Mouse (Mus musculus) cerebellum, adult 2 months (tissue): ENCODE measurements at regions not wholly inside any gene's neighbourhood (a gene's known extent, or its start where the extent isn't known, plus 50 kb on each side); places are given as distances from the start of the nearest gene placed in this dataset.

Experiments used
- DNase-seq, 2 experiments: peaks; one replicate each; pipeline ENCODE4 v3.0.0; 2021
- H3K27ac ChIP-seq: fragments of 200-500 bp; 2 replicates; pipeline ENCODE4 v1.5.1; 2012; ENCODE audit warnings: low read length, control low read depth, inconsistent platforms; ENCODE audit not compliant: insufficient read depth
- H3K27me3 ChIP-seq: fragments of 200-500 bp; 2 replicates; pipeline ENCODE4 v1.6.1; 2012; ENCODE audit warnings: inconsistent platforms, mild to moderate bottlenecking, low read length, moderate library complexity; ENCODE audit not compliant: control insufficient read depth, insufficient read depth
- H3K4me1 ChIP-seq: fragments of 200-500 bp; 2 replicates; pipeline ENCODE4 v1.6.1; 2011; ENCODE audit warnings: low read length; ENCODE audit not compliant: control insufficient read depth, insufficient read depth
- H3K4me3 ChIP-seq: fragments of 200-500 bp; replicated peaks from 2 replicates; pipeline ENCODE3; 2011; ENCODE audit warnings: mild to moderate bottlenecking, low read depth, low read length, control low read depth; ENCODE audit not compliant: insufficient read depth
- CTCF ChIP-seq: fragments of 200-500 bp; IDR thresholded peaks from 2 replicates; pipeline ENCODE4 v1.5.1; 2011; ENCODE audit warnings: low read depth, mild to moderate bottlenecking, control low read depth, low read length, moderate library complexity, borderline replicate concordance; ENCODE audit not compliant: insufficient read depth
- POLR2A ChIP-seq: fragments of 200-500 bp; IDR thresholded peaks from 2 replicates; pipeline ENCODE4 v1.6.1; 2011; ENCODE audit warnings: low read length, control low read depth, borderline replicate concordance; ENCODE audit not compliant: insufficient read depth
- WGBS: fragments of 180-500 bp; shearing (Covaris S2); methylation state at CpG from one replicate; pipeline ENCODE4 v1.1.7; 2018; 5-methylcytosine and 5-hydroxymethylcytosine counted together

GRCm38 (mm10) chr16:93446206-93446605 is 157.7 kb downstream of the Setd4 start:
- Histone ChIP-seq H3K27ac (no peak overlapping the region), H3K4me3 (no peak overlapping the region), H3K4me1 (no peaks in the 10 kb centered on the region), H3K27me3 (no peaks in the 10 kb centered on the region; the same call in 1 of the 2 replicates)
- no peak for TF ChIP-seq CTCF
- TF ChIP-seq POLR2A = no peak
- no peak for DNase-seq
- whole genome bisulfite sequencing = 74% methylated on average over 13 of the region's 13 CpGs

DNA sequence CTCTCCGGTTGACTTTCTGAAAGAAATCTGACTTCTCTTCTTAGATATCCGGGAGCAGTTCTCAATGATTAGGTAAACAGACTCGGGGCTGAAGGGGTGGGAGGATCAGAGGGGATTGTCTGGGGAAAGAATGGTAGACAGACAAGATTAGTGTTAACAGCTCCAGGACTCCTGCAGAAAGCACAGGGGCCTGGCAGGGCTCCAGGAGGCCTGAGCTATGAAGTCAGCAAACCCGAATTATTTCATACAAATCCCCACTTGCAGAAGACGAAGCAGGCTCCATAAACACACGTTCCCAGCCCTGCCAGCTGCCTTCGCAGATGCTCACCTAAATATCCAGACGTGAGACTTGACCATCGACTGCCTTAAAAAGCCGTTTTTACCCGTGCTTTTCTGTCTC is 161.0 kb downstream of the Setd4 start:
- H3K4me3 ChIP-seq = no peak overlapping the region
- DNase-seq = no peak

DNA sequence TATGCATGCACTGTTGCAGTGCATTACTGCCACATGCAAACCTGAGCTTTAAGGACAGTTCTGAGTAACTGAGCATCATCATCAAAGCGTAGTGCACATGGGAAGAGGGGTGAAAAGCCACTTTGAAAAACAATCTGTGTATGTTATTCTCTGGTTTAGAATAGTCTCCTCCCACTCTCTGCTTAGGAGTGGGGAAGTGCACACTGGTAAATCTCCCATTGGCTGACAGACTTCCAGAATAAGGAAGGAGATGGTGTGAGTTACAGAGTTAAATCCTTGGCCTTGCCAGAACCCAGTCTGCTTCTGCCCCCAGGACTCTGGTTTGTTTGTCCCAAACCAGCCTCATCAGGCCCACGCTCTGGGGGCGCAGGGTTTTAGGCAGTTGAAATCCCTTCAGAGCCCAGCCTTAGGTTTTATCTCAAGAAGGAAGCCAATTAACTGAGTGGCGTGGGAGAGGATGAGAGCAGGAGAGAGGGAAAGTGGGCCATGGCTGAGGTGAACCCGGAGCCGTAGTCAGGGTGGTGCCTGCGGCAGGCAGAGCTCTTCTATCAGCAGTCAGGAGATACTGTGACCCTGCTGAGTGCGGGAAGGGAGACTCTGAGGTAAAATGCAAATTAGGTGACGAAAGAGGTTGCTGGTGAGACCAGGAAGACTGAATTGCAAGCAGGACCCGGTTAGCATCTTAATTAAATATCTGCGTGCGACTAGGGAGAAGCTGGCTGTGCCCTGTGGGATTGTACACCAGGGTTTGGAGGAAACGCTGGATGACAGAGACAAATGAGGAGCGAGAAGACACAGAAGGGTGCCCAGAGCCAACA is 166.0 kb downstream of the Setd4 start:
- H3K27me3 ChIP-seq = no peaks in the 10 kb centered on the region; the same call in 1 of the 2 replicates
- WGBS = 41% methylated on average over 14 of the region's 14 CpGs
- no peak for TF ChIP-seq CTCF
- no peaks in the 10 kb centered on the region for H3K4me1 ChIP-seq
- no peak overlapping the region for H3K27ac ChIP-seq
- no peak overlapping the region for H3K4me3 ChIP-seq
- no peak for DNase-seq

More for the DNA sequence above, 161.0 kb downstream of the Setd4 start:
- TF ChIP-seq CTCF = no peak
- no peak for TF ChIP-seq POLR2A
- no peaks in the 10 kb centered on the region for H3K4me1 ChIP-seq
- WGBS = 16% methylated on average over 11 of the region's 11 CpGs
- H3K27ac ChIP-seq = no peak overlapping the region
- no peaks in the 10 kb centered on the region; the same call in 1 of the 2 replicates for H3K27me3 ChIP-seq

DNA sequence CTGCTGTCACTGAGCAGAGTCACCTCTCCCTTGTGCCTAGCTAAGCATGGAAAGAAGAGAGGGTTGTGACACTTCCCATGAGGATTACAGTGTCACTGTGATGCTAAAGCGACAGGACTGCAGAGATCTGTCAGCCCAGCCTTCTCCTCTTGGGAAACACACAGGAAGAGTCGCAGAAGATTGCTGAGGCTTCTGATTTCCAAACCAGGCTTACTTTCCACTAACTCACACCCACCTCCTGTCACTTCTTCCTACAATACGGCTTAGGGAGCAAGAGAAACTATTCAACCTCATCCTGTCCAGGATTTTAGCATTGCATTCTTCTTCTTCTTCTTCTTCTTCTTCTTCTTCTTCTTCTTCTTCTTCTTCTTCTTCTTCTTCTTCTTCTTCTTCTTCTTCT is 167.1 kb downstream of the Setd4 start:
- H3K4me3 ChIP-seq = no peak overlapping the region
- no peaks in the 10 kb centered on the region for H3K4me1 ChIP-seq
- no peak for DNase-seq
- 56% methylated on average over 3 of the region's 3 CpGs for WGBS
- no peak for TF ChIP-seq CTCF
- no peak for TF ChIP-seq POLR2A
- no peak overlapping the region for H3K27ac ChIP-seq
- no peaks in the 10 kb centered on the region for H3K27me3 ChIP-seq

- no peaks in the 10 kb centered on the region for H3K27me3 ChIP-seq
- DNase-seq = no peak
- no peak overlapping the region for H3K27ac ChIP-seq
- no peak overlapping the region for H3K4me3 ChIP-seq
- no peaks in the 10 kb centered on the region for H3K4me1 ChIP-seq
- no peak for TF ChIP-seq POLR2A
- no peak for TF ChIP-seq CTCF
- 89% methylated on average over 5 of the region's 5 CpGs for WGBS
Measured at GRCm38 (mm10) chr16:93431316-93431715, 172.5 kb downstream of the Setd4 start.

- Histone ChIP-seq H3K4me3 (no peak overlapping the region), H3K27me3 (no peaks in the 10 kb centered on the region), H3K27ac (no peak overlapping the region), H3K4me1 (no peaks in the 10 kb centered on the region)
- TF ChIP-seq CTCF (no peak), POLR2A (no peak)
- no peak for DNase-seq
- 33% methylated on average over 8 of the region's 8 CpGs for WGBS
Measured at GRCm38 (mm10) chr16:93429324-93429781, 174.5 kb downstream of the Setd4 start.

DNA sequence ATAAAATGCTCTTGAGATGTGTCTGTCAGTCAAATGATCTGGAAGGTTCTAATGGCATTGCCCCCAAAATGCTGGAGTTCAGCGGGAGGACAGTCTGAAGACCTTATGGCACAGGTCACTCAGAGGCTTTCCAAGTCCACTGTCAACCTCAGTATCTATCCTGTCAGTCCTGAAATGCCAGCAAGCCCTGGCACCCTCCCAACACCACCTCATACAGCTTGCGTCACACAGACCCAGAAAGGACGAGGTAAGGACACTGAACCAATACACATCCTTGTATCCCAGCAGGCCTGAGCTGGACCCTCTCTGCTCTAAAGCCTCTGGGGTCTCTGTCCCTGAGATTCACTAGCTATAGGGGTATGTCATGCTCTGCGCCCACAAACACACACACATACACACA is 176.6 kb downstream of the Setd4 start:
- WGBS = 62% methylated on average over 4 of the region's 4 CpGs
- no peak for DNase-seq
- H3K4me3 ChIP-seq = no peak overlapping the region
- peaks cover 2% of the 10 kb centered on the region; the same call in 1 of the 2 replicates for H3K4me1 ChIP-seq
- no peak overlapping the region for H3K27ac ChIP-seq
- H3K27me3 ChIP-seq = peaks cover 2% of the 10 kb centered on the region; the same call in 1 of the 2 replicates
- TF ChIP-seq POLR2A = no peak
- TF ChIP-seq CTCF = no peak

- Histone ChIP-seq H3K4me3 (no peak overlapping the region), H3K4me1 (peaks cover 2% of the 10 kb centered on the region; the same call in 1 of the 2 replicates), H3K27ac (no peak overlapping the region), H3K27me3 (peaks cover 2% of the 10 kb centered on the region; the same call in 1 of the 2 replicates)
- 74% methylated on average over 6 of the region's 6 CpGs for WGBS
- no peak for DNase-seq
- TF ChIP-seq CTCF (no peak), POLR2A (no peak)
Measured at GRCm38 (mm10) chr16:93425731-93426130, 178.1 kb downstream of the Setd4 start.

DNA sequence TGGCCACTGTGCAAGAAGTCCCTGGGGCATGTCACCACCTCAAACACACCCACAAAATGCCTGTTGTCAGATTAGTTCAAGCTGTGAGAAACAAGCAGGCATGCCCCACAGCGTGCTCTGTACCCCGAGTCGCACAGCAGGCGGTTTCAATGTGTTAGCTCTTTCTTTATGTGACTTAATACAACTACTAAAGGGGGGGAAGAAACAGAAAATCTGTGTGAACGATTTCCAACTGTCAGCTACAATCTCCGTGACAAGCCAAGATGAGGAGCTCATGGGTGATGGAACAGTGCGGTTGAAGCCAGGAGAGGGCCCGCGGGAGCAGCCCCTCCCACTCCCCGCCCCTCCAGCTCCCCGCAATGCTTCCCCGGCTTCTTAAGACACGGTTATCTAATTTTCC is 180.7 kb downstream of the Setd4 start:
- peaks cover 2% of the 10 kb centered on the region; the same call in 1 of the 2 replicates for H3K4me1 ChIP-seq
- H3K27ac ChIP-seq = no peak overlapping the region
- H3K4me3 ChIP-seq = no peak overlapping the region
- TF ChIP-seq CTCF (no peak), POLR2A (no peak)
- no peak for DNase-seq
- 4% methylated on average over 13 of the region's 13 CpGs for WGBS
- H3K27me3 ChIP-seq = peaks cover 2% of the 10 kb centered on the region; the same call in 1 of the 2 replicates
